Mouse (Mus musculus): ENCODE results near the gene Llgl2. TPM values are rescaled to one million over a fixed set of nuclear protein-coding genes. Genes with fewer than 3 reads are reported as not detected.
A peak's percentile ranks its signal among the peaks of the same experiment; 100 is the strongest.

Llgl2 gene
- polyA plus RNA-seq, 1 experiment = 3.2 TPM

DNA sequence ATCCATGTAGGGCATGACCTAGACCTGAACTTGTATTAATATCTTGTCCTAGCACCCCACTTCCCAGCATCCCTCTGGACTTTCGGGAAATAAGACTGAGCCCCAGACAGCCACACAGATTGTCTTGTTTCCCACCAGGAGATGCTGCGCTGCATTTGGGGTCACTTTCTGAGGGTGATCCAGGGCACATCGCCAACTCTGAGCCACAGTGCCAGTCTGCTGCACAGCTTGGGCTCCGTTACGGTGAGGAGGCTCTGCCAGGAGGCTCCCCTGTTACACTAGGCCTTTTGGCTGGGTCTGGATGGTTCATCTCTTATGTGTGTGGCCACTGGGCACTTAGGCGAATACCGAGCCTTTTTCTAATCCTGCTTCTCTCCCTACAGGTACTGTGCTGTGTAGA, 34.1 kb upstream of the Llgl2 start:
- Histone ChIP-seq H3K4me3 (ENCODE audit: insufficient read depth, low read length) (no peak overlapping the region), H3K27ac (ENCODE audit: insufficient read depth, low read length) (no peak overlapping the region), H3K4me1 (ENCODE audit: control insufficient read depth, insufficient read depth, low read length) (peaks cover 3% of the 10 kb centered on the region)
- TF ChIP-seq CTCF (IDR thresholded peaks at IDR 0.05; ENCODE audit: extremely low read depth, insufficient read depth, low read length) (no peak), POLR2A (IDR thresholded peaks at IDR 0.05; ENCODE audit: extremely low read depth, insufficient read depth, low read length) (no peak)

- TF ChIP-seq POLR2A (IDR thresholded peaks at IDR 0.05; ENCODE audit: extremely low read depth, insufficient read depth, low read length) (no peak), CTCF (IDR thresholded peaks at IDR 0.05; ENCODE audit: extremely low read depth, insufficient read depth, low read length) (no peak)
- no peak overlapping the region for H3K4me3 ChIP-seq (ENCODE audit: insufficient read depth, low read length)
- peaks cover under 1% of the 10 kb centered on the region; the same call in 1 of the 2 replicates for H3K4me1 ChIP-seq (ENCODE audit: control insufficient read depth, insufficient read depth, low read length)
- H3K27ac ChIP-seq (ENCODE audit: insufficient read depth, low read length) = no peak overlapping the region
Measured at GRCm38 (mm10) chr11:115791919-115792318, 31.9 kb upstream of the Llgl2 start.

DNA sequence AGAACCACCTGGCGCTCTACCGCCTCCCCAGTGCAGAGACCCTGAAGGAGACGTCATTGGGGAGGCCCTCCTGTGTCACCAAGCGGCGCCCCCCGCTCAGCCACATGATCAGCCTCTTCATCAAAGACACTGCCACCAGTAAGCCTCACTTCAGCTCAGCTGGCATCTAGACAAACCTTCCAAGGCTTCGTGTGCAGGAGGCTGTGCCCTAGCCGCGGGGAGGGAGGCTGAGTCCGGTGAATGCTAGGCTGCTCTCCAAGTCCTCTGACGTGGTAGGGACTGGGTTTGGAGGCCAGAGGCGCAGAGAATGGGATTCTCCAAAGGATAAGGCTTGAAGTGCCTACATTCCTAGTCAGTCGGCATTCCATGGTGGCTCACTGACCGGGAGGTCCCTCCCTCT, 31.5 kb upstream of the Llgl2 start:
- TF ChIP-seq CTCF (IDR thresholded peaks at IDR 0.05; ENCODE audit: extremely low read depth, insufficient read depth, low read length) = no peak
- no peak for TF ChIP-seq POLR2A (IDR thresholded peaks at IDR 0.05; ENCODE audit: extremely low read depth, insufficient read depth, low read length)
- no peak overlapping the region for H3K4me3 ChIP-seq (ENCODE audit: insufficient read depth, low read length)
- no peaks in the 10 kb centered on the region for H3K4me1 ChIP-seq (ENCODE audit: control insufficient read depth, insufficient read depth, low read length)
- H3K27ac ChIP-seq (ENCODE audit: insufficient read depth, low read length) = no peak overlapping the region

DNA sequence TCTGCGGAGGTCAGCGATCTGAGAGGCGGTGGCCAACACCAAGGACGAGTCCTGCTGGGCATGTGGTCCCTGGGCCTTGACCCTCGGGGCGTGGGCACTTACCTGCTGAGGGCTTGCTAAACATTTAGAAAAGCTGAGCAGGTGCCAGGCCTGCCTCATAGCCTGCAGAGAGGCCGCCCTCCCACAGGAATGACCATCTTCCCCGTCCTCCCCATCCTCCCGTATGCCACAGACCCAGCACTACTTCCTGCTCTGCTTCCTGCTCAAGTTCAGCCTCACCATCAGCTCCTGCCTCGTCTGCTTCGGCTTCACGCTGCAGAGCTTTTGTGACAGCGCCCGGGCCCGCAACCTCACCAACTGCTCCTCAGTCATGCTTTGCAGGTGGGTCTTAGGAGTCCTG, 27.0 kb upstream of the Llgl2 start:
- Histone ChIP-seq H3K4me3 (ENCODE audit: insufficient read depth, low read length) (no peak overlapping the region), H3K27ac (ENCODE audit: insufficient read depth, low read length) (no peak overlapping the region), H3K4me1 (ENCODE audit: control insufficient read depth, insufficient read depth, low read length) (no peaks in the 10 kb centered on the region)
- TF ChIP-seq POLR2A (IDR thresholded peaks at IDR 0.05; ENCODE audit: extremely low read depth, insufficient read depth, low read length) (no peak), CTCF (IDR thresholded peaks at IDR 0.05; ENCODE audit: extremely low read depth, insufficient read depth, low read length) (no peak)

- Histone ChIP-seq H3K27ac (ENCODE audit: insufficient read depth, low read length) (no peak overlapping the region), H3K4me1 (ENCODE audit: control insufficient read depth, insufficient read depth, low read length) (no peaks in the 10 kb centered on the region), H3K4me3 (ENCODE audit: insufficient read depth, low read length) (no peak overlapping the region)
- no peak for TF ChIP-seq CTCF (IDR thresholded peaks at IDR 0.05; ENCODE audit: extremely low read depth, insufficient read depth, low read length)
- TF ChIP-seq POLR2A (IDR thresholded peaks at IDR 0.05; ENCODE audit: extremely low read depth, insufficient read depth, low read length) = no peak
Measured at GRCm38 (mm10) chr11:115797665-115798064, 26.2 kb upstream of the Llgl2 start.

GRCm38 (mm10) chr11:115800981-115801380, 22.9 kb upstream of the Llgl2 start:
- Histone ChIP-seq H3K27ac (ENCODE audit: insufficient read depth, low read length) (no peak overlapping the region), H3K4me1 (ENCODE audit: control insufficient read depth, insufficient read depth, low read length) (no peaks in the 10 kb centered on the region), H3K4me3 (ENCODE audit: insufficient read depth, low read length) (no peak overlapping the region)
- no peak for TF ChIP-seq CTCF (IDR thresholded peaks at IDR 0.05; ENCODE audit: extremely low read depth, insufficient read depth, low read length)
- no peak for TF ChIP-seq POLR2A (IDR thresholded peaks at IDR 0.05; ENCODE audit: extremely low read depth, insufficient read depth, low read length)

DNA sequence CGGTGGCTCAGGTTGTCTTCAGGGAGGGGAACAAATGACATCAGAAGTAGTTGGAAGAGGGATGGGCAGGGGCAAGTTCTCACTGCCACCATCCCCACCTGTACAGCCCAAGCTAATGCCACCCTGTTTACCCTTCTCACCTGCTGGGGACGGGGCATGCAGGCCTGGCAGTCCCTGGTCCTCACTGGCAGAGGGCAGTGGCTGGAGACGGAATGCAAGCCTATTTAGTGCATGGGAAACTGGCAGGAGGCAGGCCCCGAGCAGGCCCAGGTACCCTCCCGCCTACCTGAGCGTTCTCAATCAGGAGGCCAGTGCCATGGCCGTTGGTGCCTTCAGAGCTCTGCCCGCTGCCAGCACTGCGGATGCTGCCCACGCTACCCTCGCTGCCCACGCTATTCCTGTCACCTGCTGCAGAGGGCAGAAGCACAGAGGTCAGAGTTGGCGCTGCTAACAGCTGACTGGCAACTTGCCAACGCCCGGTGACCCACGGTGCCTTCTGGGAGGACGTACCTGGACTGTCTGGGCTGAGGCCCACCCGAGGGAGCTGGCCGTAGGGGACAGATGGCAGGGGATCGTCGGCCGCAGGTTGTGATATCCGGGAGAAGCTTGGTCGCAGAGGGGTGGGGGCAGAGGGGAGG, 20.7 kb upstream of the Llgl2 start:
- Histone ChIP-seq H3K4me3 (ENCODE audit: insufficient read depth, low read length) (no peak overlapping the region), H3K27ac (ENCODE audit: insufficient read depth, low read length) (no peak overlapping the region), H3K4me1 (ENCODE audit: control insufficient read depth, insufficient read depth, low read length) (no peaks in the 10 kb centered on the region)
- TF ChIP-seq POLR2A (IDR thresholded peaks at IDR 0.05; ENCODE audit: extremely low read depth, insufficient read depth, low read length) (no peak), CTCF (IDR thresholded peaks at IDR 0.05; ENCODE audit: extremely low read depth, insufficient read depth, low read length) (no peak)

DNA sequence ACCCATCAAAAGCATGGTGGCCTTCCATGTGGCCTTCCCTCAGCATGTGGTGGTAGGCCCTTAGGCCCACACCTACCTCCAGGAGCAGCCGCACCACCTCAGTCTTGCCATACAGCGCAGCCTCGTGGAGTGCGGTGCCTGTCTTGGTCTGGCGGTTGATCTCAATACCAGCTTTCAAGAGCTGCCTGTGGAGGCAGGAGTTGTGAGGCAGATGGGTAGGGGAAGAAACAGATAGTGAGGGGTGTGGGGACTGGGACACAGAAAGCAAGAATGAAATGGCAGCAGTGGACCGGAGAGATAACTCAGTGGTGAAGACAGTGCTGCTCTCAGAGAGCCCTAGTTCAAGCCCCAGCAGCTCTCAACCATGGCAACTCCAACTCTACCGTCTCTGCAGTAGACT, 18.8 kb upstream of the Llgl2 start:
- Histone ChIP-seq H3K4me1 (ENCODE audit: control insufficient read depth, insufficient read depth, low read length) (no peaks in the 10 kb centered on the region), H3K4me3 (ENCODE audit: insufficient read depth, low read length) (no peak overlapping the region), H3K27ac (ENCODE audit: insufficient read depth, low read length) (no peak overlapping the region)
- TF ChIP-seq POLR2A (IDR thresholded peaks at IDR 0.05; ENCODE audit: extremely low read depth, insufficient read depth, low read length) (no peak), CTCF (IDR thresholded peaks at IDR 0.05; ENCODE audit: extremely low read depth, insufficient read depth, low read length) (no peak)

DNA sequence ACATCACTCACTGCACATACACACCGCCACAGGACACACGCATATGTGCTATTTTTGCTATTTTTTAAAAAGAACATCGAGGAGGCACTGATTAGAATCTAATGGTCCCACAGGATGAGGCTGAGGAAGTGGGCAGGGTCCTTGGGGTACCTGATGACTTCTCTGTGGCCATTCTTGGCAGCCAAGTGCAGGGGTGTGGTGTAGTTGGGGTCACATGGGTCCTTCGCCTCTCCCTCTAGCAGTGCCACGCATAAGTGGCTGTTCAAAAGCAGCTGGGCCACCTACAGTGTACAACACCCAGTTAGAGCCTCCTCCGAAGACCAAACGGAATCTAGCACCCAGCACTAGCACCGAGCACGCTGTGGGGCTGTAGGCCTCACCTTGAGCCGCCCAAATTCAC, 17.7 kb upstream of the Llgl2 start:
- Histone ChIP-seq H3K4me3 (ENCODE audit: insufficient read depth, low read length) (no peak overlapping the region), H3K4me1 (ENCODE audit: control insufficient read depth, insufficient read depth, low read length) (no peaks in the 10 kb centered on the region), H3K27ac (ENCODE audit: insufficient read depth, low read length) (no peak overlapping the region)
- no peak for TF ChIP-seq POLR2A (IDR thresholded peaks at IDR 0.05; ENCODE audit: extremely low read depth, insufficient read depth, low read length)
- TF ChIP-seq CTCF (IDR thresholded peaks at IDR 0.05; ENCODE audit: extremely low read depth, insufficient read depth, low read length) = no peak

GRCm38 (mm10) chr11:115807306-115807705, 16.5 kb upstream of the Llgl2 start:
- Histone ChIP-seq H3K4me3 (ENCODE audit: insufficient read depth, low read length) (no peak overlapping the region), H3K4me1 (ENCODE audit: control insufficient read depth, insufficient read depth, low read length) (no peaks in the 10 kb centered on the region), H3K27ac (ENCODE audit: insufficient read depth, low read length) (peak overlapping the region; percentile 28)
- TF ChIP-seq CTCF (IDR thresholded peaks at IDR 0.05; ENCODE audit: extremely low read depth, insufficient read depth, low read length) (no peak), POLR2A (IDR thresholded peaks at IDR 0.05; ENCODE audit: extremely low read depth, insufficient read depth, low read length) (no peak)

All from cortical plate, adult 2 months (tissue).